Mouse (Mus musculus) lung, postnatal 0 days (tissue): Measurements from ENCODE around the gene Gmfg.

Experiments
- CTCF ChIP-seq: IDR thresholded peaks from 2 replicates; pipeline ENCODE4 v1.5.1; 2016; ENCODE audit warnings: antibody characterized with exemption, mild to moderate bottlenecking
- EP300 ChIP-seq: IDR thresholded peaks from 2 replicates; pipeline ENCODE4 v1.6.1; 2016; ENCODE audit warnings: antibody characterized with exemption, mild to moderate bottlenecking, control low read depth

GRCm38 (mm10) chr7:28412826-28413225 lies 24.4 kb upstream of the Gmfg start:
- peak; percentile 16; the same call in 1 of the 2 replicates for TF ChIP-seq CTCF
- TF ChIP-seq EP300, result no peak
